Mouse (Mus musculus) thymus, adult 2 months (tissue): Measurements from ENCODE around the gene Adgrg3.

Experiments
- CTCF ChIP-seq: fragments of 200-500 bp; IDR thresholded peaks from 2 replicates; pipeline ENCODE4 v1.5.1; 2012; ENCODE audit warnings: mild to moderate bottlenecking, control low read depth, low read length, moderate library complexity, borderline replicate concordance; ENCODE audit not compliant: control insufficient read depth, poor library complexity, insufficient read depth; ENCODE audit errors: extremely low read depth
- POLR2A ChIP-seq: fragments of 200-500 bp; IDR thresholded peaks from 2 replicates; pipeline ENCODE4 v1.6.1; 2012; ENCODE audit warnings: mild to moderate bottlenecking, low read length, control low read depth, moderate library complexity; ENCODE audit not compliant: control insufficient read depth, poor library complexity, insufficient read depth; ENCODE audit errors: extremely low read depth

- TF ChIP-seq CTCF (no peak), POLR2A (no peak)
Measured at GRCm38 (mm10) chr8:95081650-95082049, 64.2 kb downstream of the Adgrg3 start.
